Mouse (Mus musculus): Measurements from ENCODE around the gene Sel1l3. TPM values are rescaled to one million over a fixed set of nuclear protein-coding genes. Genes with fewer than 3 reads are reported as not detected.

The Sel1l3 gene
- total and polyA plus RNA-seq, 3 experiments = 0.86 to 1.6 (median 1.5) TPM

- Histone ChIP-seq H3K27ac (no peak overlapping the region), H3K36me3 (ENCODE audit: control insufficient read depth, insufficient read depth, low read length) (no peaks in the 10 kb centered on the region), H3K4me3 (no peak overlapping the region), H3K9ac (ENCODE audit: low read depth, low read length) (no peak overlapping the region), H3K4me1 (ENCODE audit: control insufficient read depth, insufficient read depth, low read length) (no peaks in the 10 kb centered on the region), H3K79me2 (replicated peaks; ENCODE audit: control insufficient read depth, insufficient read depth, low read length) (no peaks in the 10 kb centered on the region), H3K27me3 (ENCODE audit: control insufficient read depth, insufficient read depth, low read length) (no peaks in the 10 kb centered on the region)
- intact Hi-C loops (cut with DNase I) = no loop called here
- TF ChIP-seq POLR2A (IDR thresholded peaks at IDR 0.05; ENCODE audit: insufficient read depth, low read depth, low read length) (no peak), EP300 (IDR thresholded peaks at IDR 0.05; ENCODE audit: insufficient read depth, low read depth, low read length) (no peak), CTCF (IDR thresholded peaks at IDR 0.05) (no peak)
- DNase-seq = no peak
- WGBS = 30% methylated on average over 4 of the region's 4 CpGs
These were observed 21.8 kb upstream of the Sel1l3 start for GRCm38 (mm10) chr5:53235551-53235950.

GRCm38 (mm10) chr5:53230560-53230959 lies 16.8 kb upstream of the Sel1l3 start:
- intact Hi-C loops (cut with DNase I) = no loop called here
- Histone ChIP-seq H3K4me1 (ENCODE audit: control insufficient read depth, insufficient read depth, low read length) (no peaks in the 10 kb centered on the region), H3K79me2 (replicated peaks; ENCODE audit: control insufficient read depth, insufficient read depth, low read length) (no peaks in the 10 kb centered on the region), H3K27me3 (ENCODE audit: control insufficient read depth, insufficient read depth, low read length) (no peaks in the 10 kb centered on the region), H3K36me3 (ENCODE audit: control insufficient read depth, insufficient read depth, low read length) (no peaks in the 10 kb centered on the region), H3K9ac (ENCODE audit: low read depth, low read length) (no peak overlapping the region), H3K4me3 (no peak overlapping the region), H3K27ac (no peak overlapping the region)
- DNase-seq = no peak
- TF ChIP-seq EP300 (IDR thresholded peaks at IDR 0.05; ENCODE audit: insufficient read depth, low read depth, low read length) = no peak
- TF ChIP-seq CTCF (IDR thresholded peaks at IDR 0.05) = no peak
- TF ChIP-seq POLR2A (IDR thresholded peaks at IDR 0.05; ENCODE audit: insufficient read depth, low read depth, low read length) = no peak
- WGBS = 76% methylated on average over 4 of the region's 4 CpGs

GRCm38 (mm10) chr5:53225434-53225833 lies 11.7 kb upstream of the Sel1l3 start:
- Histone ChIP-seq H3K4me1 (ENCODE audit: control insufficient read depth, insufficient read depth, low read length) (no peaks in the 10 kb centered on the region), H3K27me3 (ENCODE audit: control insufficient read depth, insufficient read depth, low read length) (no peaks in the 10 kb centered on the region), H3K4me3 (no peak overlapping the region), H3K9ac (ENCODE audit: low read depth, low read length) (no peak overlapping the region), H3K36me3 (ENCODE audit: control insufficient read depth, insufficient read depth, low read length) (no peaks in the 10 kb centered on the region), H3K79me2 (replicated peaks; ENCODE audit: control insufficient read depth, insufficient read depth, low read length) (no peaks in the 10 kb centered on the region), H3K27ac (no peak overlapping the region)
- DNase-seq = no peak
- intact Hi-C loops (cut with DNase I) = no loop called here
- no peak for TF ChIP-seq POLR2A (IDR thresholded peaks at IDR 0.05; ENCODE audit: insufficient read depth, low read depth, low read length)
- TF ChIP-seq CTCF (IDR thresholded peaks at IDR 0.05) = no peak
- no peak for TF ChIP-seq EP300 (IDR thresholded peaks at IDR 0.05; ENCODE audit: insufficient read depth, low read depth, low read length)
- WGBS = 75% methylated on average over 13 of the region's 13 CpGs

DNA sequence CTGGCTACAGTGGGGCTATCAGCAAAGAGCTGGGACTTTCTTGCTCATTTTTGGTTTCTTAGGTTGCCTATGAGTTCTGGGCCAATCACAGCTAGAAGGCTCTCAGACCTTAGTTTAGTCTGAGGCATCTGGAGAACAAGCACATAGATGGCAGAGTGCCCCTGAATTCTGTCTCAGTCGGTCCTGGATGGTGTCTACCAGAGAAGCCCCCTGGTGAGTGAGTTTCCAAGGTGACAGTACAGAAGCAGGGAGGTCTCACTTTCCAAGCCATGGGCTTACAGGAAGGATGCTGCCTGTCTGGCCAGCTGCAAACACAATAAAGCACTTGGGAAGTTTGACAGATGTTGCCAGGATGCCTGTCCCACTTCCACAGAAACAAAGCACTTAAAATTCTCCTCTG lies 1.1 kb upstream of the Sel1l3 start:
- 4% methylated on average over 1 of the region's 1 CpGs for WGBS
- Histone ChIP-seq H3K4me3 (no peak overlapping the region), H3K27ac (no peak overlapping the region), H3K4me1 (ENCODE audit: control insufficient read depth, insufficient read depth, low read length) (no peaks in the 10 kb centered on the region; the same call in 1 of the 2 replicates), H3K9ac (ENCODE audit: low read depth, low read length) (no peak overlapping the region), H3K27me3 (ENCODE audit: control insufficient read depth, insufficient read depth, low read length) (peaks cover 8% of the 10 kb centered on the region), H3K79me2 (replicated peaks; ENCODE audit: control insufficient read depth, insufficient read depth, low read length) (no peaks in the 10 kb centered on the region), H3K36me3 (ENCODE audit: control insufficient read depth, insufficient read depth, low read length) (no peaks in the 10 kb centered on the region)
- DNase-seq = no peak
- TF ChIP-seq EP300 (IDR thresholded peaks at IDR 0.05; ENCODE audit: insufficient read depth, low read depth, low read length) (no peak), CTCF (IDR thresholded peaks at IDR 0.05) (no peak), POLR2A (IDR thresholded peaks at IDR 0.05; ENCODE audit: insufficient read depth, low read depth, low read length) (no peak)
- intact Hi-C loops (cut with DNase I) = no loop called here

GRCm38 (mm10) chr5:53214362-53214761 lies 635 bp upstream of the Sel1l3 start:
- no peak for DNase-seq
- no peak overlapping the region for H3K4me3 ChIP-seq
- H3K36me3 ChIP-seq (ENCODE audit: control insufficient read depth, insufficient read depth, low read length) = no peaks in the 10 kb centered on the region
- peaks cover 8% of the 10 kb centered on the region for H3K27me3 ChIP-seq (ENCODE audit: control insufficient read depth, insufficient read depth, low read length)
- 22% methylated on average over 5 of the region's 5 CpGs for WGBS
- intact Hi-C loops (cut with DNase I) = no loop called here
- no peak overlapping the region for H3K9ac ChIP-seq (ENCODE audit: low read depth, low read length)
- no peaks in the 10 kb centered on the region for H3K79me2 ChIP-seq (replicated peaks; ENCODE audit: control insufficient read depth, insufficient read depth, low read length)
- TF ChIP-seq POLR2A (IDR thresholded peaks at IDR 0.05; ENCODE audit: insufficient read depth, low read depth, low read length) = no peak
- no peak for TF ChIP-seq CTCF (IDR thresholded peaks at IDR 0.05)
- no peak for TF ChIP-seq EP300 (IDR thresholded peaks at IDR 0.05; ENCODE audit: insufficient read depth, low read depth, low read length)
- H3K27ac ChIP-seq = no peak overlapping the region
- H3K4me1 ChIP-seq (ENCODE audit: control insufficient read depth, insufficient read depth, low read length) = no peaks in the 10 kb centered on the region; the same call in 1 of the 2 replicates

DNA sequence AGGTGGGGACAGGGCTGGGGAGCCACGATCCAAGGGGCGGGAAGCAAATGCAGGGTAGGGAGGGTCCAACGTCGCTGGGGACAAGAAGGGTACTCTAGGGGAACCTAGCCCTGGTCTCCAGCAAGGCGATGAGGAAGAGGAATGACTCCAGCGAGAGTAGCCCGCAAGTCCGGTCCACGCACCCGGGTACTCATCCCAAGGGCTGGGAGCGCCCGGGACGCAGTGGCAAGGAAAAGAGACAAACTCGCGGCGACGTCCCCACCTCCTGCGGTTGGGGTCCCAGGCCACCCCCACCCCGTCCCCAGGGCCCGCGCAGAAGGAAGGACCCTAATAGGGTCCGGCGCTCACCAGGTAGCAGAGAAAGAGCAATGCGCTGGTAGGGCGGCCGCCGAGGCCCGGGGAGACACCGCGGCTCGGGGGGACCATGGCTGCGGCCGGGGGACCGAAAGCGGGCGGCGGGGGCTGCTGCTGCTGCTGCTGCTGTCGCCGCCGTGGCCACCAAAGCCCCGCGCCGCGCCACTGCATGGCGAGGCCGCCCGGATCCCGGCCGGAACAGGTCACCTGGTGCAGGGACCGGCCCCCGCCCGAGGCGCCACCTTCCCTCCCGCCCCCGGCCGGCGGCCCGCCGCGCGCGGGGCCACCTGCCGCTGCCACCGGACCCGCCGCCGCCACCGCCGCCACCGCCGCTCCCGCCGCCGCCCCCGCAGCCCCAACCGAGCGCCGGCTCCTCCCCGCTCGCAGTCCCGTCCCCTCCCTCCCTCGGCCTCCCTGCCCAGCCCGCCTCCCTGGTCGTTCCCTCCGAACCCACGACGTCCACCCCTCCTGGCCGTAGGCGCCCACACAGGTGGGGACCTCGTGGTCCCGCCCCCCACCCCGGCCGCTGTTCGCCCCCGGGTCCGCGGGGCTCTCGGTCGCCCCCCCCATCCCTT lies 681 bp downstream of the Sel1l3 start:
- peak; percentile 29 to 30 for DNase-seq
- Histone ChIP-seq H3K79me2 (replicated peaks; ENCODE audit: control insufficient read depth, insufficient read depth, low read length) (no peaks in the 10 kb centered on the region), H3K36me3 (ENCODE audit: control insufficient read depth, insufficient read depth, low read length) (no peaks in the 10 kb centered on the region), H3K27ac (no peak overlapping the region), H3K4me1 (ENCODE audit: control insufficient read depth, insufficient read depth, low read length) (no peaks in the 10 kb centered on the region; the same call in 1 of the 2 replicates), H3K4me3 (peak overlapping the region; percentile 48), H3K27me3 (ENCODE audit: control insufficient read depth, insufficient read depth, low read length) (peaks cover 8% of the 10 kb centered on the region), H3K9ac (ENCODE audit: low read depth, low read length) (peak overlapping the region; percentile 66)
- no peak for TF ChIP-seq CTCF (IDR thresholded peaks at IDR 0.05)
- TF ChIP-seq POLR2A (IDR thresholded peaks at IDR 0.05; ENCODE audit: insufficient read depth, low read depth, low read length) = no peak
- TF ChIP-seq EP300 (IDR thresholded peaks at IDR 0.05; ENCODE audit: insufficient read depth, low read depth, low read length) = no peak
- whole genome bisulfite sequencing = 2% methylated on average over 72 of the region's 99 CpGs
- intact Hi-C loops (cut with DNase I) = no loop called here
